Mouse (Mus musculus) lung, adult 2 months (tissue): ENCODE data around the gene Ttc41.

Source experiments
- CTCF ChIP-seq: fragments of 200-500 bp; IDR thresholded peaks from 2 replicates; pipeline ENCODE4 v1.5.1; 2011; ENCODE audit warnings: mild to moderate bottlenecking, low read length, control low read depth; ENCODE audit not compliant: insufficient read depth
- POLR2A ChIP-seq: fragments of 200-500 bp; IDR thresholded peaks from 2 replicates; pipeline ENCODE4 v1.6.1; 2011; ENCODE audit warnings: low read depth, mild to moderate bottlenecking, control low read depth, low read length, borderline replicate concordance; ENCODE audit errors: extremely low read depth

DNA sequence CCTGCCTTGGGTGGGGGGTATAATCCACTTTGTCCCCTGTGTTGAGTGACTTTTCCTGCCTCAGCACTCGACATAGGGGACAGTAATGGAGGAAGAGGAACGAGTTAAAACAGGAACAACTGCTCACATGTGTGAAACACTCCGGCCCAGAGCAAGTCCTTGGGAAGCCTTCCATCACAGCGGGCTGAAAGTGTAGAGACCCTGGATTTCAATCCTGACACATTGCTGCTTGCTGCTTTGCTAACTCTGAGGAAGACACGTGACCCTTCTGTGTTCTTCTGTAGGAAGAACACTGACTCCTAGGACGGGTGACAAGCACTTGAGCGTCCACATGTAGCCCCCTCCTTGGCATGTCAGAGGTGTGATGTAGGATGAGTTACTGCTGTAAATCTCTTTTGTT lies 109.5 kb downstream of the Ttc41 start:
- no peak for TF ChIP-seq CTCF
- TF ChIP-seq POLR2A, result no peak
